Mouse (Mus musculus): Measurements from ENCODE around the gene Creb3l4.

GRCm38 (mm10) chr3:90241669-90242358, 1.5 kb downstream of the Creb3l4 start:
- no peak for TF ChIP-seq CTCF (IDR thresholded peaks at IDR 0.05; ENCODE audit: borderline replicate concordance, control insufficient read depth, extremely low read depth, insufficient read depth, low read length, poor library complexity)
- no peak for TF ChIP-seq POLR2A (IDR thresholded peaks at IDR 0.05; ENCODE audit: control insufficient read depth, extremely low read depth, insufficient read depth, low read length, poor library complexity)

All from thymus, adult 2 months (tissue).